Mouse (Mus musculus): ENCODE measurements around the gene Atp13a3. TPM values are rescaled to one million over a fixed set of nuclear protein-coding genes. Genes with fewer than 3 reads are reported as not detected.

Atp13a3 gene
- polyA plus RNA-seq, 1 experiment from 2014 or later: 7.0 TPM

DNA sequence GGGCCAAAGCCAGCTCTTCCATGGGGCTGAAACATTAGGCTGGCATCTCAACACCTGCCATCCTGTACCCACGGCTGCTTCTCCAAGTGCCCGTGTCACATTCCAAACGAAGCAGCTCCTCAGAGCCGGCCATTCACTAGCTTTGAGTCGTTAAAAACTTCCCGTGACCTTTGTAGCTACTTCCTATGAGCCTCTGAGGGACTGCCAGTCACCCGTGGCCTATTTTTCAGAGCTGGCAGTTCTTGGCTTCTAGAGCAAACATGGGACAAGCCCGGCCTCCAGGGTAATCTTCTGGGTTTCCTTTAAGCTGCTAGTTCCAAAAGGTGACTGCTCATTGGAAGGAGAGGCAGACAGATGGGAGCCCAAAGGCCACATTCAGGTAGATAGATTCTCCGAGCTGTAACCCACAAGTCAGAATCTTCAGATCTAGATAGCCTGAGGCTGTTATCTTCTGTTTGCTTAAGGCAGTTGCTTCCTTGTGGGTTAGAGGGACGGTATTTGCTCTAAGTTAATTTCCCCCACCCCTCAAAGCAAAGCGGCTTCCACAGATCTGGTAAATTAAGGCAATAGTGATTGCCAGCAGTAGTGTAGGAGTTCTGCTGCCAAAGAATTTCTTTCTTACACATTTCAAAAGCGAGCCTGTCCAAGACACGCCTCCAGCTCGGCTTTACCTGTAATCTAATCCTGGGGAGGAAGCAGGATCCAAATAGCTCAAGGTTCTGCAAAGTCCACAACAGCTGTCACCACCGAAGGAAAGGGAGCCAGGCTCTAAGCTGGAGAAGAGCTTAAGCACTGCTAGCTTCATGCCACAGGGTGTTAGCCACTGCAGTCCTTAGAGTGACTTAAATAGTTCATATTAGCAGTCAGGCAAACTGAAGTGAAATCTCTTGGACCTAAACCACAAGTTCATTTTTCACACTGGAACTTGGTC is 8.4 kb downstream of the Atp13a3 start:
- DNase-seq (ENCODE audit: low spot score): no peak
- Histone ChIP-seq H3K36me3 (no peaks in the 10 kb centered on the region), H3K27ac (no peak overlapping the region), H3K9me3 (peaks cover 3% of the 10 kb centered on the region; the same call in 1 of the 2 replicates), H3K4me3 (no peak overlapping the region), H3K4me1 (replicated peaks) (peaks cover 12% of the 10 kb centered on the region), H3K27me3 (ENCODE audit: insufficient read depth, poor library complexity, severe bottlenecking) (no peaks in the 10 kb centered on the region)
- 58% methylated on average over 15 of the region's 15 CpGs for WGBS

DNA sequence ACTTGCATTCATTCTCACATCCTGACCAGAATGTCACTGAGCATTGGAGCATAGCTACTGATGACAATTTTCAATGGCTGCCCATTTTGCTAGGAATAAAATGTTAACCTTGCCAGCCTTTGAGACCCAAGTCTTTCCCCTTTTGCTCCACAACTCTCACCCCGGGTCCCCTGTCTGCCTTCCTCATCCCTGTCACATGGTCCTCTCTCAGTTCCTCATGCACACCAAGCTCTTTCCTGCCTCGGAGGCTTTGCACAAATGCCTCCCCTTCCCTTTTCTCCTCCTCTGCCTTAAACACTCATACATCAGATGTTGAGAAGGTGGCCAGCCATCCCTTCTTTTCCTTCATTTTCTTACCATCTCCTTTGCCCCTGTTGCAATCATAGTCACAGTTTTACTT is 10.6 kb downstream of the Atp13a3 start:
- Histone ChIP-seq H3K27ac (no peak overlapping the region), H3K9me3 (peaks cover 3% of the 10 kb centered on the region; the same call in 1 of the 2 replicates), H3K4me3 (no peak overlapping the region), H3K36me3 (no peaks in the 10 kb centered on the region), H3K27me3 (ENCODE audit: insufficient read depth, poor library complexity, severe bottlenecking) (0 out of 2 replicates have a peak, but pooled peaks cover 4% of the 10 kb centered on the region), H3K4me1 (replicated peaks) (peaks cover 15% of the 10 kb centered on the region)
- WGBS: 86% methylated on average over 2 of the region's 2 CpGs
- DNase-seq (ENCODE audit: low spot score): no peak

DNA sequence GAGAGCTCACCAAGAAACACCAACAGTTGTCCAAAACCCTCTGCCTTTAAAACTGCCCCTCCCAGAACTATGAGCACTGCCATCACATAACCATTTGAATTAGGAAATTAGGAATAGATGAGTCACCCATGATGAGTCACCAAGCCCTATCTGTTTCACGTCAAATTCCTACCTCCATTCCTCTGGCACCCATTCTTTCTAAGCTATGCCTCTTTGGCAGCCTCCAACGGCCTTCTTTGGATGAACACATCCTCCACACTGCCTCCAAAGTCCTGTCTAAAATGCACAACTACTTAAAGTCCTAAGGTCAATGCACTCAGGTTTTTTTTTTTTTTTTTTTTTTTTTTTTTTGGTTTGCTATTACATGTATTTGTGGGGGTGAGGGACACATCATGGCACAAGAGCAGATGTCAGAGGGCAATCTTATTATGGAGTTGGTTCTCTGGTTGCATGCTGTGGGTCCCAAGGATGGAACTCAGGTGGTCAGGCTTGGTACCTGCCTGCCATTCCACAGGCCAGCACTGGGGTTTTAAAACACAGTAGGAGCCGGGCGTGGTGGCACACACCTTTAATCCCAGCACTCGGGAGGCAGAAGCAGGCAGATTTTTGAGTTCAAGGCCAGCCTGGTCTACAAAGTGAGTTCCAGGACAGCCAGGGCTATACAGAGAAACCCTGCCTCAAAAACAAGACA is 15.0 kb downstream of the Atp13a3 start:
- Histone ChIP-seq H3K36me3 (peaks cover 12% of the 10 kb centered on the region), H3K27ac (no peak overlapping the region), H3K4me1 (replicated peaks) (peaks cover 28% of the 10 kb centered on the region), H3K4me3 (no peak overlapping the region), H3K9me3 (peaks cover 3% of the 10 kb centered on the region; the same call in 1 of the 2 replicates), H3K27me3 (ENCODE audit: insufficient read depth, poor library complexity, severe bottlenecking) (0 out of 2 replicates have a peak, but pooled peaks cover 7% of the 10 kb centered on the region)
- 91% methylated on average over 5 of the region's 5 CpGs for WGBS
- no peak for DNase-seq (ENCODE audit: low spot score)

DNA sequence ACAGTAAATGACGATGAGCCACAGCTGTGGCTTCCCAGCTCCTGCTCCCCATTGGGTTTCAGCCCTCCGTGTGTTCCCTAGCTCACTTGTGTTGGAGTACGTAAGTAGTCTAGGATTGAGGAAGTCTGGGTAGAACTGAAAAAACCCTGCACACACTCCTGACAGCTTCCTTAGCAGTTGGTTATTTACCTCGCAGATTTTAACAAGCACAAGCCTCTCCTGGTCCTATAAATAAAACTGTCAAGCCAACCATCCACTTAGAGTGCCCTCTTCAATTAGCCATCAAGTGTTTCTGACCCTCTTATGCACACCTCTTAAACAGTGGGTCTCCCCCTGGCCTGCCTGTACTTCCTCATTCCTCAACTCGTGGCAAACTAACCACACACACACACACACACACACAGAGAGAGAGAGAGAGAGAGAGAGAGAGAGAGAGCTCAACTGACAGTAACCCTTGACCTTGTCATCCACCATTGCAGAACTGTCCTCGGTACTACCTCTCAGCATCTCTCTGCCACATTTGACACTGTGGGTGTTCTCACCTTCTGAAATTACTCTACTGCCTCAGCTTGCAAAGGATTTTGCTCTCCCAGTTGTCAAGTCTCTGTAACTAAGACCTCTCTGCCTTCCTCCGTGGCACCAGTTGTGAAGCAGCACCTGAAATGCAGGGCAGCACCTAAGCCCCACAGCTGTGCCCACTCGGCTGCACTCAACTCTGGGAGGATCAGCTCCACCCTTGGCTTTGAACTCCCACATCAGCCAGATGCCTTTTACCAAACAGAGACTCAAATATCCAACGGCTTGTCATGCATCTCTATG is 15.7 kb downstream of the Atp13a3 start:
- 76% methylated on average over 9 of the region's 9 CpGs for WGBS
- peaks cover 20% of the 10 kb centered on the region for H3K36me3 ChIP-seq
- H3K4me3 ChIP-seq: peak overlapping the region; percentile 95
- peaks cover 28% of the 10 kb centered on the region for H3K4me1 ChIP-seq (replicated peaks)
- no peak for DNase-seq (ENCODE audit: low spot score)
- H3K9me3 ChIP-seq: peaks cover 3% of the 10 kb centered on the region; the same call in 1 of the 2 replicates
- H3K27ac ChIP-seq: peak overlapping the region; percentile 95
- 0 out of 2 replicates have a peak, but pooled peaks cover 7% of the 10 kb centered on the region for H3K27me3 ChIP-seq (ENCODE audit: insufficient read depth, poor library complexity, severe bottlenecking)

DNA sequence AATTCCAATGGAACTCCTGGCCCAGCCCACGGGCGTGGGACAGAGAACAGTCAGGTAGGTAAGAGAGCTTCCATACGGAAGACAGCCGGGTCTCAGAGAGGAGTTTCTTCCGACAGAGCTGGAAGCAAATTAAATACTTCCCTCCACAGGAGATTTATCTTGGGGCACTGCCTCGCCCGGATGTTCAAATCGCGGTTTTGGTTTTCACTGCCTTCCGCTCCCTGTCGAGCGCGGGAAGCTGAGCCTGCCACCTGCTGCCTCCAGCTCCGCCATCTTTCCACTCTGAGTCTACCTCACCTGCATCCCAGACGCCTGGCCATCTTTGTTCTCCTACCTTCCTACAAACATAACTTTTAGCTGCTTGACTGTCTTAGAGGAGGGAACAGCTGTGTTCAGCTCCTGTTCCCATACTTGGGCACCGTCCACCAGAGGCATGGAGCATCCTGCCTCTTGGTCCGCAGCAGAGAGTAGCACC is 16.5 kb downstream of the Atp13a3 start:
- peaks cover 28% of the 10 kb centered on the region for H3K4me1 ChIP-seq (replicated peaks)
- 6% methylated on average over 17 of the region's 17 CpGs for WGBS
- peaks cover 3% of the 10 kb centered on the region; the same call in 1 of the 2 replicates for H3K9me3 ChIP-seq
- H3K36me3 ChIP-seq: peaks cover 28% of the 10 kb centered on the region
- DNase-seq (ENCODE audit: low spot score): peak; percentile 46
- peak overlapping the region; percentile 95 for H3K27ac ChIP-seq
- H3K27me3 ChIP-seq (ENCODE audit: insufficient read depth, poor library complexity, severe bottlenecking): 0 out of 2 replicates have a peak, but pooled peaks cover 7% of the 10 kb centered on the region
- peak overlapping the region; percentile 95 for H3K4me3 ChIP-seq

DNA sequence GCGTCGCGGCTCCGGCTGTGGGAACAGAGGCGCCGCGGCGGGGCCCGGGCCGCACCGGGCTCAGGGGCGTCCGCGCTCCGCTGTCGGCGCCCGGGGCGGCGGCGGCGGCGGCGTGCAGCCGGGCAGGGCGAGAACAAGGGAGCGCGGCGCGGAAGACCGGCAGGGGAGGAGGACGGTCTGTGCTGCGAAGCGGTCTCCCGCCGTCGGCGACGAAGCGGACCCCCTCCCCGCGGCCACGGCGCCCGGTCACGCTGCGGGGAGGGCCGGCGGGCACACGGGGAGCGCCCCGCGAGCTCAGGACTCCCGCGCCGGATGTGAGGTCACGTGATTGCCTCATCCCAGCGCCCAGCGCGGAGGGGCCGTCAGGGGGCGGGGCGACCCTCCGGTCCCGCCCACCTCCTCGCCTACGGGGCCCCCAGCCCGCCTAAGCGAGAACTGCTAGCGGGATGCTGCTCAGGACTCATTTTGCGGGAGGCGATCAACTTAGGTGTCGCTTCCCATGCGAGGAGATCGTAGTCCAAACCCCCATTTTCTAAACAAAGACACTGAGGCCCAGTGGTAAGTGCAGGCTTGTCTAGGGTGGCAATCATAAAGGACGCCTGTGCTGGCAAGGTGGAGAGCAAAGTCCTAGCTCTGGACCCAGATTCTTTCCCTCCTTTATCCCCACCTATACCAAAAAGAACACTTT is 17.1 kb downstream of the Atp13a3 start:
- peaks cover 3% of the 10 kb centered on the region; the same call in 1 of the 2 replicates for H3K9me3 ChIP-seq
- peaks cover 28% of the 10 kb centered on the region for H3K4me1 ChIP-seq (replicated peaks)
- H3K27ac ChIP-seq: peak overlapping the region; percentile 95
- peaks cover 34% of the 10 kb centered on the region for H3K36me3 ChIP-seq
- peak overlapping the region; percentile 95 for H3K4me3 ChIP-seq
- peak; percentile 91 for DNase-seq (ENCODE audit: low spot score)
- under 1% methylated on average over 76 of the region's 76 CpGs for WGBS
- 0 out of 2 replicates have a peak, but pooled peaks cover 7% of the 10 kb centered on the region for H3K27me3 ChIP-seq (ENCODE audit: insufficient read depth, poor library complexity, severe bottlenecking)

DNA sequence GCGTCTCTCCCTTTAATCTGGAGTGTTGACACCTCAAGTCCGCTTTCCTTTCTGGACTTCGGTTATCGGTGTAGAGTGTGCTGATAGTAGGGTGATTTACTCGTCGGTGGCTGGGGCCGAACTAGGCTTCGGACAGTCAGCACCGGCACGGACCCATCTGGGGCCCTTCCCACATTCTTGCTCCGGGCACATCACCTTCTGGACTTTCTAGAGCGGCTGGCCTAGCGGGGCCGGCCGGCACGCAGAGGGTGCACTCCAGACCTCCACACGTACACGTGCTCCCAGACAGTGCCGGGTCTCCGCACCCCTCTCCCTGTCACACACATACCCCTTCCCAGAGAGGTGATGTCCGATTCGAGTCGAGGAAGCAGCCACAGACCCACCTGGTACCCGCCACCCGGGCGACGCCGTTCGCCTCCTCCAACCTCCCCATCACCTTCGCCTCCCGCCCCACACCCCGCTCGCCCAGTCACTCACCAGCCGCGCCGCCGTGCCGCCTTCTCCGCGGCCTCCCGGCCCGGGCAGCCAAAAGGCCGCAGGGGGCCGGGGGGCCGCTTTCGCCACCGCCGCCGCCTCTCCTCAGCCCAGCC is 17.8 kb downstream of the Atp13a3 start:
- Histone ChIP-seq H3K27me3 (ENCODE audit: insufficient read depth, poor library complexity, severe bottlenecking) (0 out of 2 replicates have a peak, but pooled peaks cover 7% of the 10 kb centered on the region), H3K36me3 (peaks cover 41% of the 10 kb centered on the region), H3K9me3 (peaks cover 3% of the 10 kb centered on the region; the same call in 1 of the 2 replicates), H3K4me1 (replicated peaks) (peaks cover 28% of the 10 kb centered on the region), H3K4me3 (peak overlapping the region; percentile 95), H3K27ac (peak overlapping the region; percentile 95)
- peak; percentile 55 for DNase-seq (ENCODE audit: low spot score)
- WGBS: under 1% methylated on average over 49 of the region's 49 CpGs

DNA sequence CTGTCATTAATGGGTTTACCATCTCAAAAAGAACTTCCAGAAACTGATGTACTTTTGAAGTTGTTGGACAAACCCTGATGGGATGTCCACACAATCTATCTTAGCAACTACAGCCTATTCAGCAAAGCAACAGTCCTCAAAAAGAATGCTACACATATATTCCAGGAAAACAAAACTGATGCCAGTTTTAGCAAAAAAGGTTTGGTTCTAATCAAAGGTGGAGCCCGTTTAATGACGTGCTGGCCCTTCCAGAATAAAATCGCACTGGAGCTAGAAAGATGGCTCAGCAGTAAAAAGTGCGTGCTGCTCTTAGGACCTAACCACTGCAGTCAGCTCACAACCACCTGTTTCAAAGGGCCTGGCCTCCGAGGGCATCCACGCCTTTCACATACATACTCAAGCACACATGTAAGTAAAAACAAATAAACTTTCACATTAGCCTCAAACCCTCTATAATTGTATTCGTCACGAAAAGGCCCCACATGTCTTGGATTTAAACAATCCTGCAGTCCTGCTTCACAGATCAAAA is 18.8 kb downstream of the Atp13a3 start:
- peak overlapping the region; percentile 95 for H3K4me3 ChIP-seq
- no peak overlapping the region for H3K27ac ChIP-seq
- H3K36me3 ChIP-seq: peaks cover 48% of the 10 kb centered on the region
- H3K9me3 ChIP-seq: no peaks in the 10 kb centered on the region
- H3K4me1 ChIP-seq (replicated peaks): peaks cover 28% of the 10 kb centered on the region
- 84% methylated on average over 8 of the region's 8 CpGs for WGBS
- H3K27me3 ChIP-seq (ENCODE audit: insufficient read depth, poor library complexity, severe bottlenecking): 0 out of 2 replicates have a peak, but pooled peaks cover 7% of the 10 kb centered on the region
- no peak for DNase-seq (ENCODE audit: low spot score)

DNA sequence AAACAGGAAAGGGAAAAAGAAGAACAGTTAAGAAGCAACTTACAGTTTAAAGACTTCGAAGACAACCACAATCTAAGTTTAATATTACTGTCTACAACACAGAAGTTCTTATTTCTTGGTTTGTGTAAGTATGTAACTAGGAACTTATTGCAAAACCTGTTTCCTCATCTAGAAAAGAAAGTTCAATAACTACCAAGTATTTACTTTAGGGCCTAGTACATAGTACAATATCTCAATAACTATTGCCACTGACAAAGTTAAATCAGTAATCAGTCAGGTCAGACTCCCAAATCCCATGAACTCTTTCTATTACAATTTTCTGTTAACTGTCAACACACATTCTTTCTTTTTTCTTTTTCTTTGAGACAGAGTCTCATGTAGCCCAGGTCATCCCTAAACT is 20.2 kb downstream of the Atp13a3 start:
- 0 out of 2 replicates have a peak, but pooled peaks cover 7% of the 10 kb centered on the region for H3K27me3 ChIP-seq (ENCODE audit: insufficient read depth, poor library complexity, severe bottlenecking)
- no peak overlapping the region for H3K4me3 ChIP-seq
- no peak overlapping the region for H3K27ac ChIP-seq
- H3K36me3 ChIP-seq: peaks cover 59% of the 10 kb centered on the region
- H3K4me1 ChIP-seq (replicated peaks): peaks cover 28% of the 10 kb centered on the region
- no peaks in the 10 kb centered on the region for H3K9me3 ChIP-seq
- no peak for DNase-seq (ENCODE audit: low spot score)
- 95% methylated on average over 1 of the region's 1 CpGs for WGBS

DNA sequence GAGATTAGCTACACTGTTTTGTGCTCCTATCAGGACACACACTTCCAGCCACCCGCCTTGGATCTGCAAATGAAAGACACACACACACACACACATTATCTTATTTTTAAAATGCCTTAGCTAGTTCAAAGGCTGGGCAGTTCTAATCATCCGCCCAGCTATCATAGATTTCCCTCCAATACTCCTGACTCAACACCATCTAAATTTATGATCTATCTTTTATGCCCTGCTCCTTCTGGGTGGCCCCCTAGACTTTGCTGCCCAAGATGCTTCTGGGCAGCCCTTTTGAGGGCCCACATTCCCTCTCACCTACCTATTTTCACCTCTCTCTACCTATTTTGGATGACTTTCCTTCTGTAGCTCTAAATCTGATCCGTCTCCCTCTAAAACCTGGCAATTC is 29.5 kb downstream of the Atp13a3 start:
- no peaks in the 10 kb centered on the region for H3K4me1 ChIP-seq (replicated peaks)
- peaks cover 29% of the 10 kb centered on the region for H3K36me3 ChIP-seq
- no peaks in the 10 kb centered on the region for H3K9me3 ChIP-seq
- H3K27ac ChIP-seq: no peak overlapping the region
- no peak overlapping the region for H3K4me3 ChIP-seq
- DNase-seq (ENCODE audit: low spot score): no peak
- 91% methylated on average over 3 of the region's 3 CpGs for WGBS
- no peaks in the 10 kb centered on the region for H3K27me3 ChIP-seq (ENCODE audit: insufficient read depth, poor library complexity, severe bottlenecking)

DNA sequence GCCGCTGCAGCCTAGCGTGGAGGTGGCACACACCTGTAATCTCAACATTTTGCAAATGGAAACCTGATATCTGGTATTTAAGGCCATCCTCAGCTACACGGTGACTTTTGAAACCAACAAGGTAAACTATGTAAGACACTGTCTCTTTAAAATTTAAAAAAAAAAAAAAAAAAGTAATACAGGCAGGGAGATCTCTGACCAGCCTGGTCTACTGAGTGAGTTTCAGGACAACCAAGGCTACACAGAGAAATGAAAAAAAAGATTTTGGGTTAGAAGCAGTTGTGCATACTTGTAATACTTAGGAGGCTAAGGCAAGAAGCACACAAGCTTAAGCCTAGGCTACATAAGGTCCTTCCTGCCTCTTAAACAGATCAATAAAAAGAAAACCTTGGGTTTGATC is 30.8 kb downstream of the Atp13a3 start:
- Histone ChIP-seq H3K27ac (no peak overlapping the region), H3K27me3 (ENCODE audit: insufficient read depth, poor library complexity, severe bottlenecking) (no peaks in the 10 kb centered on the region), H3K36me3 (peaks cover 16% of the 10 kb centered on the region), H3K4me3 (no peak overlapping the region), H3K9me3 (no peaks in the 10 kb centered on the region), H3K4me1 (replicated peaks) (no peaks in the 10 kb centered on the region)
- no peak for DNase-seq (ENCODE audit: low spot score)
- 92% methylated on average over 3 of the region's 3 CpGs for WGBS
